Mouse (Mus musculus) limb, embryonic 11.5 days (tissue): ENCODE data around the gene Usf2. TPM values are rescaled to one million over a fixed set of nuclear protein-coding genes. Genes with fewer than 3 reads are reported as not detected.

Experiments
- polyA plus RNA-seq: library from polyadenylated mRNA; unstranded; fragments of >200 nt; fragmentation: Nextera tagmentation; extraction: Ambion mirVana; gene quantifications from 2 replicates; pipeline ENCODE4 v1.2.1, GENCODE M21; 2014

Usf2 gene
- polyA plus RNA-seq, 1 experiment from 2014 or later: 29.7 TPM

Other genes with a start within 250 kb of the Usf2 start
- 0.28 and 0.41 TPM in 2 replicates for gene Atp4a, start 244.6 kb downstream of the Usf2 start, polyA plus RNA-seq
- 143 and 149 TPM in 2 replicates for gene Tmem147, start 227.3 kb downstream of the Usf2 start, polyA plus RNA-seq
- 0.43 and 0.47 TPM in 2 replicates for gene Gapdhs, start 213.1 kb downstream of the Usf2 start, polyA plus RNA-seq
- gene Sbsn, start 205.3 kb downstream of the Usf2 start, polyA plus RNA-seq: 0.27 and 1.3 TPM in 2 replicates
- not detected in 2 replicates for gene Dmkn, start 193.0 kb downstream of the Usf2 start, polyA plus RNA-seq
- not detected in 2 replicates for gene Krtdap, start 168.9 kb downstream of the Usf2 start, polyA plus RNA-seq
- 0.10 TPM in 1 of 2 replicates, not detected in the other for gene Ffar2, start 133.0 kb downstream of the Usf2 start, polyA plus RNA-seq
- 0.09 TPM in 1 of 2 replicates, not detected in the other for gene Ffar3, start 100.6 kb downstream of the Usf2 start, polyA plus RNA-seq
- not detected in 2 replicates for gene Ffar1, start 95.2 kb downstream of the Usf2 start, polyA plus RNA-seq
- 0.65 TPM in 1 of 2 replicates, not detected in the other for gene Cd22, start 76.5 kb downstream of the Usf2 start, polyA plus RNA-seq
- gene Mag, start 41.9 kb downstream of the Usf2 start, polyA plus RNA-seq: 0.21 and 0.27 TPM in 2 replicates
- not detected in 2 replicates for gene Hamp2, start 32.1 kb downstream of the Usf2 start, polyA plus RNA-seq
- gene Hamp, start 12.8 kb downstream of the Usf2 start, polyA plus RNA-seq: not detected in 2 replicates
- 25.7 and 27.5 TPM in 2 replicates for gene Lsr, start 16.7 kb upstream of the Usf2 start, polyA plus RNA-seq
- 0.81 and 1.2 TPM in 2 replicates for gene Fam187b, start 17.0 kb upstream of the Usf2 start, polyA plus RNA-seq
- 10.8 and 11.5 TPM in 2 replicates for gene Fxyd5, start 85.7 kb upstream of the Usf2 start, polyA plus RNA-seq
- 2.9 and 3.1 TPM in 2 replicates for gene Fxyd7, start 94.7 kb upstream of the Usf2 start, polyA plus RNA-seq
- gene Fxyd1, start 100.4 kb upstream of the Usf2 start, polyA plus RNA-seq: 12.5 and 13.7 TPM in 2 replicates
- 0.10 and 0.23 TPM in 2 replicates for gene Lgi4, start 102.5 kb upstream of the Usf2 start, polyA plus RNA-seq
- gene Fxyd3, start 119.9 kb upstream of the Usf2 start, polyA plus RNA-seq: 12.9 and 17.5 TPM in 2 replicates
- 2.2 and 2.3 TPM in 2 replicates for gene Hpn, start 158.5 kb upstream of the Usf2 start, polyA plus RNA-seq
- gene Scn1b, start 170.2 kb upstream of the Usf2 start, polyA plus RNA-seq: 0.51 and 1.0 TPM in 2 replicates
- gene Gramd1a, start 199.1 kb upstream of the Usf2 start, polyA plus RNA-seq: 86.9 and 87.2 TPM in 2 replicates